Mouse (Mus musculus) midbrain, postnatal 0 days (tissue): ENCODE results near the gene Igf2bp1. TPM values are rescaled to one million over a fixed set of nuclear protein-coding genes. Genes with fewer than 3 reads are reported as not detected.

Source experiments
- ATAC-seq: fragments of 200-750 bp; cut with Nextera tagmentation; 2 replicates; pipeline ENCODE4 v1.8.0; 2017; ENCODE audit warnings: moderate number of reproducible peaks, mild to moderate bottlenecking, moderate TSS enrichment, moderate library complexity; ENCODE audit not compliant: low FRiP score
- DNase-seq: peaks from one replicate; pipeline ENCODE4 v3.0.0-alpha.2; 2015; ENCODE audit warnings: low spot score
- H3K27ac ChIP-seq: fragments of 300-500 bp; sonication (generic); 2 replicates; pipeline ENCODE4 v1.5.1; 2014; ENCODE audit warnings: low read depth, mild to moderate bottlenecking, low read length, mixed read lengths
- H3K27me3 ChIP-seq: fragments of 300-500 bp; sonication (generic); 2 replicates; pipeline ENCODE4 v1.6.1; 2014; ENCODE audit warnings: low read length, control low read depth, mixed read lengths; ENCODE audit not compliant: insufficient read depth
- H3K36me3 ChIP-seq: fragments of 300-500 bp; sonication (generic); 2 replicates; pipeline ENCODE4 v1.6.1; 2014; ENCODE audit warnings: low read length, control low read depth, mixed read lengths; ENCODE audit not compliant: insufficient read depth
- H3K4me1 ChIP-seq: fragments of 300-500 bp; sonication (generic); 2 replicates; pipeline ENCODE4 v1.6.1; 2014; ENCODE audit warnings: mild to moderate bottlenecking, control low read depth, antibody characterized with exemption, low read length, mixed read lengths; ENCODE audit not compliant: insufficient read depth
- H3K4me2 ChIP-seq: fragments of 300-500 bp; sonication (generic); 2 replicates; pipeline ENCODE4 v1.6.1; 2014; ENCODE audit warnings: low read depth, mild to moderate bottlenecking, low read length, mixed read lengths; ENCODE audit not compliant: poor library complexity, severe bottlenecking
- H3K4me3 ChIP-seq: fragments of 300-500 bp; sonication (generic); 2 replicates; pipeline ENCODE4 v1.5.1; 2014; ENCODE audit warnings: low read depth, mild to moderate bottlenecking, low read length, moderate library complexity
- H3K9ac ChIP-seq: fragments of 300-500 bp; sonication (generic); replicated peaks from 2 replicates; pipeline ENCODE4 v1.6.1; 2014; ENCODE audit warnings: mild to moderate bottlenecking, low read length, moderate library complexity, mixed read lengths; ENCODE audit not compliant: poor library complexity, severe bottlenecking
- H3K9me3 ChIP-seq: fragments of 300-500 bp; sonication (generic); 2 replicates; pipeline ENCODE4 v1.6.1; 2016; ENCODE audit warnings: low read length, control low read depth
- CTCF ChIP-seq: IDR thresholded peaks from 2 replicates; pipeline ENCODE4 v1.5.1; 2016; ENCODE audit warnings: antibody characterized with exemption, mild to moderate bottlenecking
- WGBS: fragments of 180-500 bp; shearing (Covaris S2); extraction: QIAGEN DNeasy Blood & Tissue Kit; methylation state at CpG from one replicate; pipeline ENCODE4 v1.1.7; 2014; 5-methylcytosine and 5-hydroxymethylcytosine counted together
- polyA plus RNA-seq: library from polyadenylated mRNA; unstranded; fragments of >200 nt; fragmentation: Nextera tagmentation; extraction: Ambion mirVana; gene quantifications from 2 replicates; pipeline ENCODE4 v1.2.1, GENCODE M21; 2015
- total RNA-seq: library from RNA; depleted of rRNA; stranded (reverse); fragments of >200 nt; gene quantifications from 2 replicates; pipeline ENCODE4 v1.2.3, GENCODE M21; 2014

Gene Igf2bp1
- total and polyA plus RNA-seq, 2 experiments from 2014 or later: 1.3 to 2.2 TPM

GRCm38 (mm10) chr11:96046028-96046427 is 40.3 kb upstream of the Igf2bp1 start:
- no peak overlapping the region for H3K9ac ChIP-seq
- ATAC-seq: no peak
- H3K4me2 ChIP-seq: no peak overlapping the region
- peaks cover 49% of the 10 kb centered on the region for H3K36me3 ChIP-seq
- no peaks in the 10 kb centered on the region for H3K9me3 ChIP-seq
- H3K4me3 ChIP-seq: no peak overlapping the region
- no peak for TF ChIP-seq CTCF
- H3K27ac ChIP-seq: no peak overlapping the region
- no peaks in the 10 kb centered on the region for H3K4me1 ChIP-seq
- DNase-seq: no peak
- WGBS: 85% methylated on average over 8 of the region's 8 CpGs
- no peaks in the 10 kb centered on the region for H3K27me3 ChIP-seq

- ATAC-seq (no peak), DNase-seq (no peak)
- no peak for TF ChIP-seq CTCF
- no peaks in the 10 kb centered on the region for H3K27me3 ChIP-seq
- 91% methylated on average over 11 of the region's 11 CpGs for WGBS
- H3K9me3 ChIP-seq: no peaks in the 10 kb centered on the region
- H3K4me2 ChIP-seq: no peak overlapping the region
- H3K36me3 ChIP-seq: peaks cover 40% of the 10 kb centered on the region
- H3K4me1 ChIP-seq: no peaks in the 10 kb centered on the region
- no peak overlapping the region for H3K27ac ChIP-seq
- no peak overlapping the region for H3K4me3 ChIP-seq
- H3K9ac ChIP-seq: no peak overlapping the region
Observed at GRCm38 (mm10) chr11:96044803-96045567, 39.2 kb upstream of the Igf2bp1 start.

GRCm38 (mm10) chr11:96038560-96038959 is 32.8 kb upstream of the Igf2bp1 start:
- no peaks in the 10 kb centered on the region for H3K9me3 ChIP-seq
- DNase-seq (no peak), ATAC-seq (no peak)
- no peak overlapping the region for H3K9ac ChIP-seq
- no peak for TF ChIP-seq CTCF
- 92% methylated on average over 1 of the region's 1 CpGs for WGBS
- peaks cover 13% of the 10 kb centered on the region for H3K36me3 ChIP-seq
- no peak overlapping the region for H3K4me2 ChIP-seq
- H3K27ac ChIP-seq: no peak overlapping the region
- H3K4me3 ChIP-seq: no peak overlapping the region
- H3K27me3 ChIP-seq: no peaks in the 10 kb centered on the region
- H3K4me1 ChIP-seq: no peaks in the 10 kb centered on the region

- TF ChIP-seq CTCF: no peak
- no peaks in the 10 kb centered on the region for H3K27me3 ChIP-seq
- no peaks in the 10 kb centered on the region for H3K4me1 ChIP-seq
- ATAC-seq: no peak
- DNase-seq: no peak
- H3K9ac ChIP-seq: no peak overlapping the region
- no peak overlapping the region for H3K4me2 ChIP-seq
- no peak overlapping the region for H3K27ac ChIP-seq
- H3K4me3 ChIP-seq: no peak overlapping the region
- H3K36me3 ChIP-seq: peaks cover 10% of the 10 kb centered on the region
- no peaks in the 10 kb centered on the region for H3K9me3 ChIP-seq
- WGBS: 93% methylated on average over 5 of the region's 5 CpGs
Observed at GRCm38 (mm10) chr11:96037499-96037898, 31.8 kb upstream of the Igf2bp1 start.

- DNase-seq: no peak
- H3K36me3 ChIP-seq: peaks cover 10% of the 10 kb centered on the region
- peak; percentile 7; the same call in 1 of the 2 replicates for ATAC-seq
- no peaks in the 10 kb centered on the region for H3K9me3 ChIP-seq
- H3K4me1 ChIP-seq: no peaks in the 10 kb centered on the region
- H3K27me3 ChIP-seq: no peaks in the 10 kb centered on the region
- H3K9ac ChIP-seq: peak overlapping the region; percentile 74
- peak overlapping the region; percentile 63 for H3K27ac ChIP-seq
- peak overlapping the region; percentile 91 for H3K4me2 ChIP-seq
- TF ChIP-seq CTCF: no peak
- 15% methylated on average over 6 of the region's 6 CpGs for WGBS
- peak overlapping the region; percentile 84 for H3K4me3 ChIP-seq
Observed at GRCm38 (mm10) chr11:96035133-96035532, 29.4 kb upstream of the Igf2bp1 start.

- H3K4me1 ChIP-seq: no peaks in the 10 kb centered on the region
- peak within 1 kb of the TSS; percentile 63 for H3K27ac ChIP-seq
- peak within 1 kb of the TSS; percentile 84 for H3K4me3 ChIP-seq
- H3K4me2 ChIP-seq: peak within 1 kb of the TSS; percentile 91
- H3K36me3 ChIP-seq: peaks cover 10% of the 10 kb centered on the region
- no peaks in the 10 kb centered on the region for H3K27me3 ChIP-seq
- DNase-seq (peak; percentile 95), ATAC-seq (peak; percentile 76)
- H3K9ac ChIP-seq: peak within 1 kb of the TSS; percentile 74
- H3K9me3 ChIP-seq: no peaks in the 10 kb centered on the region
- under 1% methylated on average over 28 of the region's 29 CpGs for WGBS
- TF ChIP-seq CTCF: no peak
Observed at GRCm38 (mm10) chr11:96034596-96035052, 28.9 kb upstream of the Igf2bp1 start, which contains the start of gene Snf8. TSS of gene Snf8 (plus strand) at chr11:96034885.
